Mouse (Mus musculus) NIH3T3 (cell line): ENCODE data around the gene Scarb1.

Source experiments
- DNase-seq: peaks from one replicate; pipeline ENCODE4 v3.0.0-alpha.2; 2012; ENCODE audit warnings: low read depth

Scarb1 gene

DNA sequence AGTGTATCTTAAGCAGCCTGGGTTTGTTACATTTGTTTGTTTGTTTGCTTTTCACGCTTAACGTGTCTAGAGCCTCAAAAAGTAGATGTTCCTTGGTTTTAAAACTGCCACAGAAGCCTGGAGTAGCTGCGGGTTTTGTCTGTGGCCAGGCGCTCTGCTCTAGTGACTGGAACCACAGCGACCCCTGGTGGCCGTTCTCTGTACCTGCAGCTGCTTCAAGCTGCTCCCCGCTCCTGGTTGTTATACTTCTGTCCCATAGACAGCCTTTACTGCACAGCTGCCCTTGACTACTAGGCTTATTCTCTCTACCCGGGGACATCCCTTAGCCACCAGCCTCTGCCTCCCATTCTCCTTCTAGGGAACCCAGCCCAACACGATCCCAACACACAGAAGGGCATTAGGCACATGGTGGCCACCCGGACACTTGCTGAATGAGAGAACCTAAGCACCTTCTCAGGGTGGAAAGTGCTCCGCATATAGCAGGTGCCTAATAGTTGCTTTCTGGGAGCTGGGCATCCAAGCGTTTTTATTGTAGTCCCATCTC is 70.2 kb downstream of the Scarb1 start:
- DNase-seq: peak; percentile 91

DNA sequence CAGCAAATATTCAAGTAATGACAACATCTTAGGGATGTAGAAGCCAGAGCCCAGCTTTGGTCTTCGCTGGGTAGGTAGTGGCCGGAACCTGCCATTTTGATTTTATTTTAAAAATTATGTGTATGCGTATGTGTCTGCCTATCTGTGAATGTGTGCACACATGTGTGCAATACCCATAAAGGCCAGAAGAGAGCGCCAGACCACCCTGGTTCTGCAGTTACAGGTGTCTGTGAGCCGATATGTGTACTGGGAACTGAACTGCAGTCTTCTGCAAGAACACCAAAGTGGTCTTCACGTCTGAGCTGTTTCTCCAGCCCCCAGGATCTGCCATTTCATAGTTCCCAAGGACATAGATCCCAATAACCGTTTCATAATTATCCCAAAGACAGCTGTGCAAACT is 71.1 kb downstream of the Scarb1 start:
- no peak for DNase-seq

DNA sequence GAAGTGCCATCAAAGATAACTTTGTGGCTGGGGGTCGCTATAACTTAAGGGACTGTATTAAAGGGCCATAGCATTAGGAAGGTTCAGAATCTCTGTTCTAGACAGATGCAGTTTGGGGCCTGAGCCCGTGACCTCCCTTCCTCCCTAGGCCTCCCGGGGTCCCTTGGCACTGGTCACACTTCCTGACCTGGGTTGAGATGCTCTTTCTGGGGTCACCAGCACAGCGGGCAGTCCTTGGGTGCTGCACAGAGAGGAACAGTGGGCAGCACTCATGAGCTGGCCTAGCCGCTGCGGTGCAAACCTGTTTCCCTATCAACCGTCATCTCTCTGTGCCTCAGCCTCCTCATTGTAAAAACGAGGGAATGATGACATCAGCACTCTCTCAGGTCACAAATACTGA is 71.5 kb downstream of the Scarb1 start:
- no peak for DNase-seq

DNA sequence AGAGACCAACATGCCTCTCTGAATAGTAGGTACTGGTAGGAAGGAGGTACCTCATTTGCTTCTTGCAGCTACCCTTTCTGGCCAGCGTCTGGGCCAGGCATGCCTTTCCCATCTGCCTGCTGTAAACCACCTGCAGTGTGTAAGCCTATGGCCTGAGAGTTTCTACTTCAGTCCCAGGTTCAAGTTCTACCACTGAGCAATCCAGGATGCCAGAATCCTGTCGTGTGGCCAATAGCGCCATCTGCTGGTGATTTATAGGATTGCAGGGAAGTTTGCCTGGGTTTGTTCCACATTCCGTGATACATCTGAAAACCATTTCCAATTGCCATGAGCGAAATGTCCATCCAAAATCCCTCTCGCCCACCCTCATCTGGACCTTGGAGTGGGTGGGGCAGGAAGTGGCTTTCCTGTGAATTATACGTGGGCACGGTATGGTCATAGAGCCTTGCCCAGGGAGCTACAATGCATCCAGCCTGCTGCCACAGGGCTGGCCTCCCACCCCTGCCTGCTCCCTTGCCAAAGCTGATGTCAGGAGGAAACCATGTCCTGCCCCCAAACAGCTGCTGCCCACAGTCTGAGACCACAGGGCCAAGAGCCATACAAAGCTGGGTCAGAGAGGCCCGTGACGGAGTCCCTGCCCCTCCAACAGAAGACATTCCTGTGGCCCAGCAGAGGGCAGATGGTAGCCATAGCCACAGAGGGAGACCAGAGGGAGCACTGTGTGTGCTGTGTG is 72.7 kb downstream of the Scarb1 start:
- DNase-seq: peak; percentile 92

DNA sequence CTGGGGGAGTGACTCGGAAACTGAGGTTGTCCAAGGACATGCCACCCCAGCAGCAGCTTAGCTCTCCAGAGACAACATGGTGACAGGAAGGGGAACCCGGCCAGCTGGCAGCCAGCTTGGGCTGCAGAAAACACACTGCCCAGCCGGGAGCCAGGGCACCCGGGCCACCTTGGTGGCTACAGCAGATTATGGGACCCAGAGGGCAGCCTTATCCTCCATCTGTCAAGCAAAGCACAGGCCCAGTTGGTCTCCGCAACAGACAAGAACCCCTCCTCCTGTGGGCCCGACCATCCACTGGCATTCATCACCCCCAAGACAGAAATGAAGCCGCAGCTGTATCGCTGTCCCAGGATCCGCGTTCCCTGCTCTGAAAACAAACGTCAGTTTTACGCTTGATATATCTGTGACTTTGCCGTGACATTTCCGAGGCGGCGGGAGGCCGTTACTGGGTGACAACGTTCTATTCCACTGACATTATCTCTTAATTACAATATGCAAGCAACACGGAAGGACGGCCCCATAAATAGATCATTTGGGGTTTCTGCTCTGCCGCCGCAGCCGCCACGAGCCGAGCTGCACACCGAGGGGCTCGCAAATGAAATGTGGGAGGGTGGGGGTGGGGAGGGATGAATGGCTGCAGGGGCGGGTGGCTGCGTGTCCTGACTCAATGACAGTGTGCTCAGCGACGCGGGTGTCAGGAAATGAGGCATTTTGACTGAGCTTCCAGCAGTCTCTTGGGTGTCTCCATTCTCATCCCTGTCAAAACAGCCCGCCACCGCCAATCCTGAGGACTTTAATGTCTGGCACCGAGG is 73.5 kb downstream of the Scarb1 start:
- DNase-seq: no peak

DNA sequence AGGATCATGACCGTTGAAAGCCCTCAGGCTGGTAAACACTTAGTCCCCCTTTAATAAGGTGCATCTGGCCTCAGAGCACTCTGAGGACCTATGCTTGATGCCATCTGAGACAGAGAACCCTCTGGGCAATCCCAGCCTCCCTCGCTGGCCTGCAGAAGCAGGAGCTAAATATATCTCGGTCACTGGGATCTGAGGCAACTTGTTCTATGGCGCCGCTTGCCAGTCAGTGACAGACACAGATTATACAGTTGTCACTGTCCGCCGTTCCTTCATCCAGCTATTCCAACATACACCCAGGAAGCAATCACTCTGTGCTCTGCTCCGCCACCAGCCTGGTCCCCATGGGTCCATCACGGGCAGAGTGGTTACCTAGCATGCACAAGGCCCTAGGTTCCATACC is 74.8 kb downstream of the Scarb1 start:
- DNase-seq: no peak

DNA sequence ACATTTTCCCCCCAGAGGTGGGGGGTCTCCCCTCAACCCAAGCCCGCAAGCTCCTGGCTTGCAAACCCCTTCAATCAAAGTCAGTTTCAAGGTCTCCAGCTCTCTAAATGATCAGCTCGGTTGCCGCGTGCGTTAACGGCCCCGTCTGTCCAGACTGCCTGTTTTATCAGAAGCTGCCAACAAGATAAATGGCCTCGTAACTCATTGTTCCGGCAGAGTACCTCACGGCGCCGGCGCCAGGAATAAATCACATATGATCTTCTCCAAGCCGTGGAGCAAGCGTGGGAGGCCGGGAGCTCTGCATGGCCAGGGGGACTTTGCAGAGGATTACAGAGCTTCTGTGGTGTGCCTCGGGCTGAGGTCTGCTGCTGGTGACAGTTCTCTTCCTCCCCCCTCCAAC is 76.2 kb downstream of the Scarb1 start:
- DNase-seq: no peak

DNA sequence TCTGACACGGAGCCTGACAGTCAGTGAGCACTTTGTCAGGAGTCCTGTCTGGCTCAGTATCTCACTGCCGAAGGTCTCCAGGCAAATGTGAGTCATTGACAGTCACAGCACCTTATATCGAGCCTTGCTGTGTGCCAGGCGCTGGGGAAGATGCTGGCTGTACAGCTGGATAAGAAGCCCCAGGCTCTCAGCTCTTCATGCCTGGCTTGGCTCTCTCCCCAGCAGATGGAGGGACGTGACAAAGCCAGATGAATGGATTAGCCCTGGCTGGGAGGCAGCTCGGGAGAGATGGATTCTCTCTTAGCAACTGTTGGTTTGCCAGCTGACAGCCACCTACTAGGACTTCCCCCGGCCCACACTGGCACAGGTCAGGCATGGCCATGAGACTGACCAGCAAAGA is 78.3 kb downstream of the Scarb1 start:
- peak; percentile 47 for DNase-seq

DNA sequence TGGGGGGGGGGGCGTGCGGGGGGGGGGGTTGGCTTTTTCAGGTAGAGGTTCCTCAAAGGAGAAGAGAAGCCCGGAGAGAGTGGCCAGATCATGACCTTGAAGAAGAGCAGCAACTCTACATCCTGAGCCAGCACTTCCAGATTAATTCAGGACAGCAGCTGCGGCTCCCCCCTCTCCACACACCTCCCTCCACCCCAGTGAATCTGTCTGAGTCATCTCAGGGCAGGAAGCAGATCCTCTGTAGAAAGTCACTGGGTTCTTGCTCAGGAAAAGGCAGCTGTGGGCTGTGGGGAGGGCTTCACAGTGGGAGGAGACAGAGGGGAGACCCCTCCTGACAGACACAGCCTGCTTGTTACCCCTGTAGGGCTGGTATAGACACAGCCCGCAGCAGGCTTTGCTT is 87.0 kb downstream of the Scarb1 start:
- no peak for DNase-seq

DNA sequence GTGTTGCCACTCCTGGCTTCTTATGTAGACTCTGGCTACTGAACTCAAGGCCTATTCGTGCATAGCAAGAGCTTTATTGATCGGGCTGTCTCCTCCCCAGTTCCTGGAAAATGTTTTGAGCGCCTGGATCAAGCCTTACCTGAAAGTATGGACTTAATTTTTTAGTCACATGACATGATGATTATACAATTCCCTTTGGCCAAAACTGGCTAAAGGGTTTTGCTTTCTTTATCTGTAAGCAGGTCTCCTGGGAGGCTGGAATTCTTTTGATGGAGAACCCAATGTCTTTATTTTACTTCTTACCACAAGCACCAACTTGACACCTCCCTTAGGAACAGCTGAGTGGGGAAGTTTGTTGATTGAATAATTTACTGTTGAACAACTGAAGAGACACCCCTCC is 87.4 kb downstream of the Scarb1 start:
- DNase-seq: no peak

DNA sequence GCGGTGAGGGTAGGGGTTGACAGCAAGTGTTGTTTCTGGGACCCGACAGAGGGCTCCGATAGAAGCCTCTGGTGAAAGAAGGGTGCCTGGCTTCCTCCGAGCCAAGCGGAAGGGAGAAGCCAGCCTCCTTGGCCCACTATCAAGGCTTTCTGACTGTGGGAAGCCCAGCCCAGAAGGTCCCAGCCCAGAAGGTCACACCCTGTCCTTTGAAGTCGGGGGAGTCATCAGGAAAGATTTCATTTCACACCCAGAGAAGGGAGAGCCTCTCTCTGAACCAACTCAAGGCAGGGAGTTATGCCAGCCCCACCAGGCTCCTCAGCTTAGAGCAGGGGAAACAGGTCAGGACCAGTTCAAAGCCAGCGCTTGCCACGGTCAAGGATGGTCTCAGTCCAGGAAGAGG is 88.2 kb downstream of the Scarb1 start:
- peak; percentile 32 for DNase-seq

DNA sequence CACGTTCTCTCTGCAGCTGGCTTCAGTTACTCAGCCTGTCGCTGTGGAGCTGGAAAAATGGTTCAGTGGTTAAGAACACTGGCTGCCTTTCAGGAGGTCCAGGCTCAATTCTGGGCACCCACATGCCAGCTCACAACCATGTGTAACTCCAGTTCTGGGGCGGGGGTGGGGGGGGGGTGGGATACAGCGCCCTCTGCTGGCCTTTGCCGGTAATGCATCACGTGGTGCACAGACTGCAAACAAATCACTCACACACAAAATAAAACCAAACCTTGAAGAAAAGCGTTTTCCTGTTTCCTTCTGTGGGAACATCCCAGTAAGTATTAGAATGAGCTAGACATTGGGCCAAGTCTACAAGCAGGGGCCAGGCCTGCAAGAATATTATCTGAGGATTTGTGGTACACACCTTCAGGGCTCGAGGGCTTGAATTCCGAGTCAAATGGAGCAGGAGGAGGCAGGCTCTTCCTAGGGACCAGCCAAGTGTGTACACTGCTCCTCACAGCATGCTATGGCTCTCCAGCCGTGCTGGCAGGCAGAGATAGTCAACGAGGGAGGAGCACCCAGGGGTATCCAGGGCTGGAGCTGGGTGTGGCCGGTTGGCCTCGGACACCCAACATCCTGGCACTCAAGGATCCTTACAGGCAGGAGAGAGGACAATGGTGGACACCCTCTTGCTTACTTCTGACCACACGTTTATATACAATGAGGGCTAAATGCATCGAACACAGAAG is 88.8 kb downstream of the Scarb1 start:
- DNase-seq: no peak

DNA sequence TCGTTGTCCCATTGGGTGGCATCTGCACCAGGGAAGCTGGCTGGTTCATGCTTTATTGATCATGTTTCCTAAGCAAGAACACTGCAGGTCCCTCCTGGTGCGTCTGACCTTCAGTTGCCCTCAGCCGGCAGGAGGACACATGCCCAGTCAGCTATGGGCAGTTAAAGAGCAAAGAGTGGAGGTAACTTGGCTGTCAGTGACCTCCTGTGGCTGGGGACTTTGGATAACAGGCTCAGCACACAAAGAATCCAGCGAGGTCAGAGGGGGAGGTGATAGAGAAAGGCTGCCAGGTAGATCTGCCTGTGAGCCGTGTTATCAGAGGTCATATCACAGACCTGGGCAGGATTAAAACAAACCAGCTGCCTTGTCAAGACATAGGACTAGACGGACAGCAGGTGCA is 91.7 kb downstream of the Scarb1 start:
- no peak for DNase-seq

DNA sequence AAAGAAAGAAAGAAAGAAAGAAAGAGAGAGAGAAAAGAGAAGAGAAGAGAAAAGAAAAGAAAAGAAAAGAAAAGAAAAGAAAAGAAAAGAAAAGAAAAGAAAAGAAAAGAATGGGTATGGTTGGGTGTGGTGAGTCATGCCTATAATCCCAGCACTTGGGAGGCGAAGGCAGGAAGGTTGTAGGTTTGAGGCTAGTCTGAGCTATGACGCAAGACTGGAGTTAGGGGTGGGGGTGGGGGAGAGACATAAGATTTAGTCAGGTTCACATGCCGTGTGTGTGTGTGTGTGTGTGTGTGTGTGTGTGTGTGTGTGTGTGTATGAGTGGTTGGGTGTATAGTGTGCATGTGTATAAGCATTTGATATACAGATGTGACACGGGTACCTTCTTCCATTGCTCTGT is 94.2 kb downstream of the Scarb1 start:
- DNase-seq: peak; percentile 54

DNA sequence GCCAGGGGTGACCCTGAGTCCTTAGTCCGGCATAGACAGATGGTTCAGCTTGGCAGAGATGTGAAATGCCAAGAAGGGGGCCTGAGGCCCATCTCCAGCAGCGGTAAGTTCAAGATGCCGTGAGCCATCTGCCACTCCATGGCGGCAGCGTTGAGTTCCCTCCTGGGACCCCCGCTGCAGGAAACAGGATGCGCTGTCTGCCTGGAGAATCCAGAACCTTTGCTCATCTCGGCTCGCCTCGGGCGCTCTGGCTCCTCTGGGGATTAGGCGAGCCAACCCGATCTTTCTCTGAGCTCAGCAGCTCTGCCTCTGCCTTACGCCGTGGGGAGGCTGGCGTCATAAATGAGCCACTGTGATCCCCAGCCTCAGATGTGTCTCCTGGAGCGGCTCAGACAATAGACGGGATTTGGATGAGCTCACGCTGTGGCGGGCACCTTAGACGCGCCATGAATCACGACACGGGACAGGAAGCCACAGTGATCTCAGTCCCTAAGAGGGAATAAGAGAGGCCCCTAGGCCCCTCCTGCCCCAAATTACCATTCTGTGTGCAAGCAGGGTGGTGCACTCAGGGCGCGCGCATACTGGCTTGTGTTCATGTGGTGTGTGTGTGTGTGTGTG is 95.3 kb downstream of the Scarb1 start:
- DNase-seq: peak; percentile 89

DNA sequence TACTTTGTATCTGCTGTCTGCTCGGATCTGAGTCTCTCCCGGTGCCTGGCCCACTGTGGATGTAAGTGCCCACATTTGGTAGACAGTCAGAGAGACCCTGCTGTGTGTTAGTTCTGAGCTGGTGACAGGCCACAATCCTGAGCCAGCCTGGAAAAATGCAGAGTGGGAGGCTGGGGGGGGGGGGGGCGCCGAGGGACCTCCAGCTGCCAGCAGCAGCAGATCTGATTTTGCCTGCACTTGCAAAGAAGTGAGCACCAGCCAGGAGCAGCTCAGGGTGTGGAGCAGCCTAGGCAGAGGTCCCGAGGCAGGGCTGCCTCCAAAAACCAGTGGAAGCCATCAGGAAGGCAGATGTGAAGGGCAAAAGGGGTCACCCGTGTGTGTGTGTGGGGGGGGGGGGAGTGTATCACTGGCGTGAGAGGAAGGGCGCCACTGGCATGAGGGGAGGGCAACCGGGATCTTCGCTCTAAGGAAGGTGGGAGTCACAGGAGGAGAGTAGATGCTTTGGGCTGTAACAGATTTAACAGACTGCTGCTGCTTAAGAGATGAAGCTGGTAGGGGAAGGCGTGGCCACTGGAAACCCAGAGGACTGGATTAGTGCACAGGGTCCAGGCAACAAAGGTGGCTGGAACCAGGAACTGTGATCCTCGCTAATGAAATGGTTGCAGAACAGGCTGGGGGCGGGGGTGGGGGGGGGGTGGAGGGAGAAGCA is 95.9 kb downstream of the Scarb1 start:
- DNase-seq: peak; percentile 59

DNA sequence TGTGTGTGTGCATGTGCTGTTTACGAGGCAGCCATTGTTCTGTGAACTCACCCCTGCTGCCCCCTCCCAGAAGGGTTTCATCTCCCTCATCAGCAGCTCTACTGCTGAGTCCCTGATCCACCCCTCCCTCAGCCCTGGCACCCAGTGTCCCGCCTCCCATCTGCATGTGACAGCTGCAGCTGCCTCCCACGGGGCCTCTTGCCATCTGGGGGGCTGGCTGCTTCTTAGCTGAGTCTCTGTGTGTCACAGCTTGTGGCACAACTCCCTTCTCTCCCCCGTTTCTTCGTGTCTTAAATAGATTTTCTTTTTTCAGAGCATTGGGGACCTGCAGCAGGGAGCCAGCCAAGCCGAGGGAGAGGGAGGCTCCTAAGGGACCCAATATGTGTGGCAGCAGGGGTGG is 97.0 kb downstream of the Scarb1 start:
- no peak for DNase-seq

DNA sequence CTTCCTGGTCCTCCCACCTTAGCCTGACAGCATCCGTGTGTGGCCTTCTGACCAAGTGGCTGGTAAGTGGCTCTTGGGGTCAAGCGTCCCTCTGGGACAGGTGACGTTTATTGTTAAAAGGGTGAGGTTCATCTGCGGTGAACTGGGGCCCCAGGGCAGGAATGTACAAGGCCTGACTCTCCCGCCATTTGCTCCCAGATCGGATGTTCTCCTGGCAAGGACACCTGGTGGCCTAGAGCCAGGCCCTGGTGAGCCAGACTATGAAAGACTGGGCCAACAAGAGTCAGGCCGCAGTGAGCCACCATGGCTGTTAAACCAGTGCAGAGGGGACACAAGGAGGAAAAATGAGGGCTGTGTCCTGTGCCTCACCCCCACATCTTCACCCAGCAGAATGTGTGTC is 98.8 kb downstream of the Scarb1 start:
- no peak for DNase-seq

DNA sequence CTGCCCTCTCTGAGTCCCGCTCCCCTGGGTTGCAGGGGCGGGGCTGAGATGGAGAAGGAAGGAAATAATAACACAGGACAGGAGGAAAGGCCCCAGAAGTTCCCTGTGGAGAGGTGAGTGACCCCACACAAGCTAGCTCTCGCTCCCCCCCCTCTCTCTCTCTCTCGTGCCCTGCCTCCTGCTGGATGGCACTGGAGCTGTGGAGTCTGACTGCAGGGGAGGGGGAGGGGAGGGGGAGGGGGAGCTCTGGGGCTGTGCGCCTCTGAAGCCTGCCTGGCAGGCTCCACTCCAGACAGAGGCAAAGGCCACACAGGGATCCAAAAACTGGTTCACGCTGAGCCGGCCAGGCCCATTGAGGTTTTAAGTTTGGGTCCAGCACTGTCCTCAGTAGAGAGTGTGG is 99.3 kb downstream of the Scarb1 start:
- no peak for DNase-seq

DNA sequence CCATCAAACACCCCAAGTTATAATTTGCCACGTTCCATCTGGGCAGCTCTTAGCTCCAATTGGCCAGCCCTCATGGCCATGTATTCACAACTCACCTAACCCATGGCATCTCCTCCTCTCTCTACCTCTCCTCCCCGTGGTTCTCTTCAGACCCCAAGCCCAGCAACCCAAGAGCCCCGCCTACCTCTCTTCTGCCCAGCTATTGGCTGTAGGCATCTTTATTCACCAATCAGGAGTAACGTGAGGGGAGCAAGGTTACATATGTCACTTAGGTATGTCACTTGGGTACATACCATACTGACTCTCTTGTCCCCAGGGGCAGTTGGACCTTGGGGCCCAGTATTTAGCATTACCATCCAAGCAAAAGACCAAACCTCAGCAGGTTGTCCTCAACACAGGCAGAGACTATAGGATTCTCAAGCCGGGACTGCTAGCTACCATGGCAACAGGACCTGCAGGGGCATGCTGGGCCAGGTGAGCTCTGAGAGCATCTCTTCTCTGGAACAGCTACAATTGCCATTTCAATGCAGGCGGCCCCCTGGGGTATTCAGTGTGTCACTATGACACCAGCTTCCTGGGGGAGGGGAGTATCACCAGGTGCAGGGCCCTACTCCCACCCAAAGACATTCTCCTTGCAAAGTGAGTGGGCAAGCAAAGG is 100.6 kb downstream of the Scarb1 start:
- DNase-seq: no peak

DNA sequence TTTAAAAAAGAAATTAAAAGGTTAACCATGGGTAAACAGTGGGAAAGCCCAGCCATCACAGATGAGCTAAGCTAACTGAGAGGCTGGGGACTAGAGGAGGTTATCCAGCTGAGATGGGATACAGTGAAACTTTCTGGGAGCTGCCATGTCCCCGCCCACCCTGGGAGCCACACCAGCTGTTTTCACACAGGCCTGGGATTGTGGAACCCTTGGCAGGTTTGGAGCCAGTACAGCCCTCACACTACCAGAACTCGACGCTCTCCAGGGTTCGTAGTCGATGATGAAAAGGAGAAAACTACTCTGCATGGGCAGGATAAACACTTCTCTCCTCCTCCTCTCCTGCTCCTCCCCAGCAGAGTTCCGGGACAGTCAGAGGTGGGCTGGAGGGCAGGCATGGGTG is 105.0 kb downstream of the Scarb1 start:
- no peak for DNase-seq
